Mouse (Mus musculus): Measurements from ENCODE around the gene 4930470P17Rik. TPM values are rescaled to one million over a fixed set of nuclear protein-coding genes. Genes with fewer than 3 reads are reported as not detected.
"Not testable (repeated sequence)": the region's sequence is repeated elsewhere in the genome, so short reads cannot be mapped to it uniquely, and the experiment has no call there.

The 4930470P17Rik gene
- not detected in 2 replicates for polyA plus RNA-seq (2016; fragmentation: Nextera tagmentation; extraction: Ambion mirVana)

- no peak within 1 kb of the TSS for H3K27ac ChIP-seq
- 71% methylated on average over 9 of the region's 9 CpGs for WGBS
- H3K4me3 ChIP-seq = no peak within 1 kb of the TSS
Observed at GRCm38 (mm10) chr2:170601917-170602316, at the start of gene 4930470P17Rik. 4930470P17Rik (minus strand) TSS chr2:170602017.

DNA sequence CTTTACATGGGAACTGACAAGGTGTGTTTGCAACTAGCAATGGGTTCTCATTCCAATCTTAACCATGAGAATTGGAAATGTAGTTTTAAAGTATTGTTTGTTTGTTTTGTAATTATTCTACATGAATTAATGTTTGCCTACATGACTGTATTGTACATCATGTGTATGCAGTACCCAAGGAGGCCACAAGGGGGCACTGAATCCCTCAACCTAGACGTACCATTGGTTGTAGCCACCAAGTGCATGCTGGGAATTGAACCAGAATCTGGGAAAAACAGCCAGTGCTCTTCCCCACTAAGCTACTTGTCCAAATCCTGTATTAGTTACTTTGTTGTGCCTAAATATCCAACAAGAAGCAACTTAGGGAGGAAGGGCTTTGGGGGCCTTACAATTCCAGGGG lies 49.7 kb upstream of the 4930470P17Rik start:
- H3K4me3 ChIP-seq = no peak overlapping the region
- no peaks in the 10 kb centered on the region for H3K36me3 ChIP-seq
- H3K4me1 ChIP-seq = no peaks in the 10 kb centered on the region
- DNase-seq (ENCODE audit: low spot score) = no peak
- no peaks in the 10 kb centered on the region for H3K9me3 ChIP-seq
- no peaks in the 10 kb centered on the region for H3K27me3 ChIP-seq (ENCODE audit: insufficient read depth, poor library complexity, severe bottlenecking)
- H3K27ac ChIP-seq = no peak overlapping the region
- WGBS = 78% methylated on average over 1 of the region's 1 CpGs

More at GRCm38 (mm10) chr2:170601917-170602316, at the start of gene 4930470P17Rik:
- no peaks in the 10 kb centered on the region for H3K27me3 ChIP-seq (ENCODE audit: insufficient read depth, poor library complexity, severe bottlenecking)
- DNase-seq (ENCODE audit: low spot score) = no peak
- H3K4me1 ChIP-seq = no peaks in the 10 kb centered on the region
- no peaks in the 10 kb centered on the region for H3K9me3 ChIP-seq
- no peaks in the 10 kb centered on the region for H3K36me3 ChIP-seq

- no peak for DNase-seq (ENCODE audit: low spot score)
- WGBS = 84% methylated on average over 11 of the region's 11 CpGs
- no peak overlapping the region for H3K27ac ChIP-seq
Observed at GRCm38 (mm10) chr2:170648542-170648941, 46.7 kb upstream of the 4930470P17Rik start.

GRCm38 (mm10) chr2:170646201-170646600 lies 44.4 kb upstream of the 4930470P17Rik start:
- H3K27me3 ChIP-seq (ENCODE audit: insufficient read depth, poor library complexity, severe bottlenecking) = no peaks in the 10 kb centered on the region
- H3K4me3 ChIP-seq = no peak overlapping the region
- no peaks in the 10 kb centered on the region for H3K9me3 ChIP-seq
- H3K4me1 ChIP-seq = no peaks in the 10 kb centered on the region
- DNase-seq (ENCODE audit: low spot score) = no peak
- WGBS = 93% methylated on average over 6 of the region's 6 CpGs
- H3K36me3 ChIP-seq = no peaks in the 10 kb centered on the region
- H3K27ac ChIP-seq = no peak overlapping the region

More at GRCm38 (mm10) chr2:170648542-170648941, 46.7 kb upstream of the 4930470P17Rik start:
- no peaks in the 10 kb centered on the region for H3K27me3 ChIP-seq (ENCODE audit: insufficient read depth, poor library complexity, severe bottlenecking)
- H3K36me3 ChIP-seq = no peaks in the 10 kb centered on the region
- no peaks in the 10 kb centered on the region for H3K4me1 ChIP-seq
- H3K9me3 ChIP-seq = no peaks in the 10 kb centered on the region
- no peak overlapping the region for H3K4me3 ChIP-seq

DNA sequence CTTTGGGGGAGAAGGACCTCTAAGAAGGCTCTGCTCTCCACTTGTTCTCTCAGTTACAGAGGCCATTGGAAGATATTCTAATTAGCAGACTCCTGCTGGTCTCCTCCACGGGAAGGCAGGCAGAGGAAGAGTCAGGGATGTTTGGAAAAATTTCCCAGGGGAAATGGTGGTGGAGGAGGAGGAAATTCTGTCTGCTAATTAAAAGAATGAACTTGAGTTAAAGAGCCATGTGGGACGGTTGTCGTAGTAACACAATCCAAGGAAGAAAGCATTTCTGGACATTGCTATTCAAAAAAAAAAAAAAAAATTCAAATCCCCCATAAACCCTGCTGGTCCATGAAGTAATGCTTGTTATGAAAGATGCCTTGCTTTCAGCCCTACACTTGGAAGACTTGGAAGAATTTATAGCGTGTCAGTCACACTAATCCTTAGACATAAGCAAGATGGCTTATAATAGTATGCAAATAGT lies 40.6 kb upstream of the 4930470P17Rik start:
- Histone ChIP-seq H3K36me3 (no peaks in the 10 kb centered on the region), H3K27me3 (ENCODE audit: insufficient read depth, poor library complexity, severe bottlenecking) (no peaks in the 10 kb centered on the region), H3K4me3 (no peak overlapping the region), H3K9me3 (no peaks in the 10 kb centered on the region), H3K4me1 (no peaks in the 10 kb centered on the region), H3K27ac (no peak overlapping the region)
- 49% methylated on average over 4 of the region's 4 CpGs for WGBS
- DNase-seq (ENCODE audit: low spot score) = no peak

- H3K9me3 ChIP-seq = no peaks in the 10 kb centered on the region
- H3K4me3 ChIP-seq = no peak overlapping the region
- DNase-seq (ENCODE audit: low spot score) = no peak
- 85% methylated on average over 11 of the region's 11 CpGs for WGBS
- no peaks in the 10 kb centered on the region for H3K36me3 ChIP-seq
- no peaks in the 10 kb centered on the region for H3K27me3 ChIP-seq (ENCODE audit: insufficient read depth, poor library complexity, severe bottlenecking)
- H3K4me1 ChIP-seq = no peaks in the 10 kb centered on the region
- H3K27ac ChIP-seq = no peak overlapping the region
Observed at GRCm38 (mm10) chr2:170640281-170640680, 38.5 kb upstream of the 4930470P17Rik start.

DNA sequence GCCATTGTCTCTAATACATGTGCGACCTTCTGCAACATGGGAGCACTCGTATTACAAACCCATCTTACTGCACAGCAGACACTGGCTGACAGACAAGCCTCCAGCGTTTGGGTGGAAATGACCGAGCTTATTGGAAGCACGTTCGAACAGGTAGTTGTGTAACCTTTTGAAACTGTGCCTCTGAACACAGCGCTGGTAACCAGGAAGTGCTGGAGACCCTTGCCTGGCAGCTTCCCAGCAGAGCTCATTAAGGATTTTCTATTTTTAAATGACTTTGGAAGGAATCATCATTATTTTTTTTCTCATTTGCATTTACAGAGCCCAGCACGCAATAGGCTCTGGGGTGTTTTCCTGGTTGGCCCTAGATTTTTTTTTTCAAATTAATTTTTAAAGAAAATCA lies 36.9 kb upstream of the 4930470P17Rik start:
- Histone ChIP-seq H3K9me3 (no peaks in the 10 kb centered on the region), H3K4me1 (no peaks in the 10 kb centered on the region), H3K4me3 (no peak overlapping the region), H3K27me3 (ENCODE audit: insufficient read depth, poor library complexity, severe bottlenecking) (no peaks in the 10 kb centered on the region), H3K36me3 (no peaks in the 10 kb centered on the region), H3K27ac (no peak overlapping the region)
- WGBS = 88% methylated on average over 8 of the region's 8 CpGs
- no peak for DNase-seq (ENCODE audit: low spot score)

DNA sequence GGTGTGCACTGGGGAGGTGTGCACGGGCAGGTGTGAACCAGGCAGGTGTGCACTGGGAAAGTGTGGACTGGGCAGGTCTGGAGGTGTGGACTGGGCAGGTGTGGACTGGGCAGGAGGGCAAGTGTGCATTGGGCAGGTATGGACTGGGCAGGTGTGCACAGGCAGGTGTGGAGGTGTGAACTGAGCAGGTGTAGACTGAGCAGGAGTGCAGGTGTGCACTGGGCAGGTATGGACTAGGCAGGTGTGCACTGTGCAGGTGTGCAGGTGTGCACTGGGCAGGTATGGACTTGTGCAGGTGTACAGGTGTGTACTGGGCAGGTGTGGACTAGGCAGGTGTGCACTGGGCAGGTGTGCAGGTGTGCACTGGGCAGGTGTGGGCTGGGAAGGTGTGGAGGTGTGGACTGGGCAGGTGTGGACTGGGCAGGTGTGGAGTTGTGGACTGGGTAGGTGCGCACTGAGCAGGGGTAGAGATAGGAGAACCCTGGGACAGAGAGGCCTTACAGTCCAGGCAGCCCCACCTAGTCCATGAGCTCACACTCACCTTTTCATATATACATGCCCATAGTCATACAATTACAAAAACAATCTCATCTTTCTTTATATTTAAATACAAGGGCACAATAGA lies 31.3 kb upstream of the 4930470P17Rik start:
- Histone ChIP-seq H3K36me3 (no peaks in the 10 kb centered on the region), H3K27ac (no peak overlapping the region), H3K4me3 (no peak overlapping the region), H3K27me3 (ENCODE audit: insufficient read depth, poor library complexity, severe bottlenecking) (no peaks in the 10 kb centered on the region), H3K4me1 (no peaks in the 10 kb centered on the region), H3K9me3 (no peaks in the 10 kb centered on the region)
- 88% methylated on average over 2 of the region's 2 CpGs for WGBS
- no peak for DNase-seq (ENCODE audit: low spot score)

DNA sequence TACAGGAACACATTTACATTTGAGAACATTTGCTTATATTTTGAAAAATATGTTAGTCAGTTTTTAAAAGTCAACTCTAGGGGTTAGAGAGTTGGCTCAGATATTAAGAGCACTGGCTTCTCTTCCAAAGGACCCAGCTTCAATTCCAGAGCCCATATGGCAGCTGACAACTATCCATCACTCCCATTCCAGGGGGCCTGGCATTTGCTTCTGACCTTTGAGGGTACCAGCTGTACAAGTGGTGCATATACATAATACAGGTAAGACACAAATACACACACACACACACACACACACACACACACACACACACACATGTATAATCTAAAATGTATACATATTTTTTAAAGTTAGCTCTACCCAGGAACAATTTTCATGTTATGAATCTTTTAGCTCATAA lies 30.6 kb upstream of the 4930470P17Rik start:
- Histone ChIP-seq H3K4me1 (no peaks in the 10 kb centered on the region), H3K36me3 (no peaks in the 10 kb centered on the region), H3K27ac (no peak overlapping the region), H3K4me3 (no peak overlapping the region), H3K9me3 (no peaks in the 10 kb centered on the region), H3K27me3 (ENCODE audit: insufficient read depth, poor library complexity, severe bottlenecking) (no peaks in the 10 kb centered on the region)
- DNase-seq (ENCODE audit: low spot score) = no peak

- no peaks in the 10 kb centered on the region for H3K36me3 ChIP-seq
- no peaks in the 10 kb centered on the region for H3K4me1 ChIP-seq
- no peak for DNase-seq (ENCODE audit: low spot score)
- no peak overlapping the region for H3K27ac ChIP-seq
- no peaks in the 10 kb centered on the region for H3K27me3 ChIP-seq (ENCODE audit: insufficient read depth, poor library complexity, severe bottlenecking)
- 89% methylated on average over 1 of the region's 1 CpGs for WGBS
- no peaks in the 10 kb centered on the region for H3K9me3 ChIP-seq
- H3K4me3 ChIP-seq = no peak overlapping the region
Observed at GRCm38 (mm10) chr2:170631375-170631774, 29.6 kb upstream of the 4930470P17Rik start.

GRCm38 (mm10) chr2:170630553-170630952 lies 28.7 kb upstream of the 4930470P17Rik start:
- Histone ChIP-seq H3K4me1 (no peaks in the 10 kb centered on the region), H3K27me3 (ENCODE audit: insufficient read depth, poor library complexity, severe bottlenecking) (no peaks in the 10 kb centered on the region), H3K27ac (no peak overlapping the region), H3K36me3 (no peaks in the 10 kb centered on the region), H3K4me3 (no peak overlapping the region), H3K9me3 (no peaks in the 10 kb centered on the region)
- WGBS = 62% methylated on average over 11 of the region's 11 CpGs
- DNase-seq (ENCODE audit: low spot score) = no peak

DNA sequence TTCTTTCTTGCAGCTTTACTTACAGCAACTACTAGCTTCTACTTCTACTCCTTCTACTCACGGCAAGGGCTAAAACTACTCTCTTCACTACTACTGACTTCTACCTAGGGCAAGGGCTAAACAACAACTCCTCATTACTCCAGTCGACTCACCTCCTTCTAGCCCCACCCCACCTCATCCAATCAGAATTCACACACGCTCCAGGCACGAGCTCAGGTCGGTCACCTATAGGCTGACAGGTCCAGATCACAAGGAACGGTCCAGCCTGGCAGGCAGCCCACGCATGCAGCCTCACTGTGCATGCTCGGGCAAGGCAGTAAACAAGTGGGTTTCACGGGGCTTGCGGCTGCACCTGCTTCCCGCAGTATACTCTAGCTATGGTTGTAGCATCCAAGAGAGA lies 26.2 kb upstream of the 4930470P17Rik start:
- WGBS = 80% methylated on average over 11 of the region's 11 CpGs
- H3K4me3 ChIP-seq; H3K4me1 ChIP-seq; H3K36me3 ChIP-seq; H3K9me3 ChIP-seq; H3K27me3 ChIP-seq (ENCODE audit: insufficient read depth, poor library complexity, severe bottlenecking); DNase-seq (ENCODE audit: low spot score); H3K27ac ChIP-seq: not testable (repeated sequence)

GRCm38 (mm10) chr2:170624201-170624880 lies 22.5 kb upstream of the 4930470P17Rik start:
- H3K4me1 ChIP-seq; H3K27me3 ChIP-seq (ENCODE audit: insufficient read depth, poor library complexity, severe bottlenecking); H3K27ac ChIP-seq; DNase-seq (ENCODE audit: low spot score); H3K4me3 ChIP-seq; H3K9me3 ChIP-seq; H3K36me3 ChIP-seq: not testable (repeated sequence)
- 73% methylated on average over 1 of the region's 1 CpGs for WGBS
